Mouse (Mus musculus): ENCODE results near the gene Art2b. TPM values are rescaled to one million over a fixed set of nuclear protein-coding genes. Genes with fewer than 3 reads are reported as not detected.

Gene Art2b
- total RNA-seq, 2 experiments from 2014 or later, result not detected

Other genes starting within 250 kb of the Art2b start
- 10 to 100 TPM; 15.4 to 18.0 TPM for gene Arap1, start 237.5 kb downstream of the Art2b start, total RNA-seq (2021)
- 1 to 10 TPM in 1 of 2 experiments, not detected in 1; 2.0 TPM for gene Gm45837, start 174.7 kb downstream of the Art2b start, total RNA-seq (2021)
- gene Pde2a, start 163.9 kb downstream of the Art2b start, total RNA-seq (2021), result 100 to 1,000 TPM; 327 to 333 TPM
- gene Clpb, start 78.0 kb upstream of the Art2b start, total RNA-seq (2021), result 10 to 100 TPM; 59.2 to 60.1 TPM
- not detected for gene Phox2a, start 232.7 kb upstream of the Art2b start, total RNA-seq (2021)